Mouse (Mus musculus): ENCODE results near the gene Zfp26.

- no peak for TF ChIP-seq CTCF (conservative IDR thresholded peaks at IDR 0.05 in 1 of 2, IDR thresholded peaks at IDR 0.05 in 1 of 2; ENCODE audit: low read depth in 2 of 2, low read length in 2 of 2)
- peak; percentile 91 for TF ChIP-seq POLR2A (IDR thresholded peaks at IDR 0.05; ENCODE audit: low read depth, low read length)
- no peak for TF ChIP-seq SMC3 (IDR thresholded peaks at IDR 0.05; ENCODE audit: low read depth, low read length)
- 0 out of 2 replicates have a peak, but pooled peaks have one; percentile 37 for TF ChIP-seq CHD2 (IDR thresholded peaks at IDR 0.05; ENCODE audit: low read length)
- no peak for TF ChIP-seq POLR2AphosphoS2 (IDR thresholded peaks at IDR 0.05; ENCODE audit: low read depth, low read length)
- TF ChIP-seq TCF12 (IDR thresholded peaks at IDR 0.05; ENCODE audit: low read depth, low read length) = peak; percentile 88
- TF ChIP-seq RCOR1 (conservative IDR thresholded peaks at IDR 0.05; ENCODE audit: low read depth, low read length) = 0 out of 2 replicates have a peak, but pooled peaks have one; percentile 33
- 0 out of 2 replicates have a peak, but pooled peaks have one; percentile 28 for TF ChIP-seq NRF1 (IDR thresholded peaks at IDR 0.05; ENCODE audit: low read depth, low read length)
- no peak for TF ChIP-seq MAZ (IDR thresholded peaks at IDR 0.05; ENCODE audit: low read depth, low read length)
- no peak for TF ChIP-seq UBTF (IDR thresholded peaks at IDR 0.05; ENCODE audit: low read depth, low read length)
- no peak for TF ChIP-seq GABPA (IDR thresholded peaks at IDR 0.05; ENCODE audit: insufficient replicate concordance, low read depth, low read length)
- peak; percentile 34; the same call in 1 of the 2 replicates for TF ChIP-seq EP300 (IDR thresholded peaks at IDR 0.05; ENCODE audit: low read length)
These were observed 32.7 kb upstream of the Zfp26 start, which contains the start of gene Zfp426 for GRCm38 (mm10) chr9:20492527-20493233.
